ENCODE assay signal across 8 mouse cellular contexts in the genomic region with DNA sequence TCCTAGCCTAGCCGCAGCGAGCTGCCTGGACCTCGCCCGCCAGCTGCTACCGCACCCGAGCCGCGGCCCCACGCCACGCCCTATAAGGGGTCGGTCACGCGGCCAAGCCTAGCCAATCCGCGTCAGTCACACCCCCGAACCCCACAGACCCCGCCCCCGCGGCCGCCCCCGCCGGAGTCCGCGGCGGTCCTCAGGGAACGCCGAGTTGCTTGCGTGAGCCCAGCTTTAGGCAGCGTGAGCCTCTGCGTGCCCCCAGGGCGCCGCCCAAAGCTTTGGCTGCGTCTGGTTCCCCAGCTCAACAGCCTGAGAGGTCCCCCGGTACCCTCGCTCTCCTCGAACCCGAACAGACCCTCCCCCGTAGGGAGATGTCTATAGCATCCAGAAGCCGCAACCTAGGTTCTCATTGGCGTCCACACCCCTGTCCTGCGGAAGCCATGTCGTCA. TPM values are rescaled to one million over a fixed set of nuclear protein-coding genes. Genes with fewer than 3 reads are reported as not detected.
DNase-seq lines count a peak whose midpoint lies in the region; ATAC-seq lines count a peak whose summit lies in the region.
"Had no signal": no experiment of that assay in that cellular context is flagged by ENCODE, and none has a peak within 500 bp of the region (broad histone marks: within the 10 kb centered on the region; RNA-seq: fewer than 3 reads in every experiment).

A gene (minus strand): TSS at position 38 of the 443 bp plus-strand sequence.

- H3K9ac ChIP-seq in forebrain, embryonic 16.5 days (replicated peaks; ENCODE audit: low read depth, low read length) = peak within 1 kb of the TSS; percentile 81
- peak within 1 kb of the TSS; percentile 76 for H3K9ac ChIP-seq in hindbrain, embryonic 12.5 days
- peak within 1 kb of the TSS; percentile 60 for H3K9ac ChIP-seq in midbrain, embryonic 11.5 days (ENCODE audit: low read length)

- H3K27me3 ChIP-seq in forebrain, embryonic 16.5 days (replicated peaks; ENCODE audit: control insufficient read depth, insufficient read depth, low read length) = no peaks in the 10 kb centered on the region; the same call in 1 of the 2 replicates
- peaks cover 23% of the 10 kb centered on the region for H3K27me3 ChIP-seq in hindbrain, embryonic 12.5 days
- H3K27me3 ChIP-seq in midbrain, embryonic 11.5 days (ENCODE audit: control insufficient read depth, insufficient read depth, low read length) = peaks cover 21% of the 10 kb centered on the region

- peaks cover 14% of the 10 kb centered on the region for H3K4me1 ChIP-seq in forebrain, embryonic 16.5 days (replicated peaks; ENCODE audit: control insufficient read depth, insufficient read depth, low read length)
- peaks cover 16% of the 10 kb centered on the region for H3K4me1 ChIP-seq in hindbrain, embryonic 12.5 days
- H3K4me1 ChIP-seq in midbrain, embryonic 11.5 days (ENCODE audit: control insufficient read depth, insufficient read depth, low read length) = peaks cover 9% of the 10 kb centered on the region; the same call in 1 of the 2 replicates

- no peaks in the 10 kb centered on the region for H3K36me3 ChIP-seq in forebrain, embryonic 16.5 days (ENCODE audit: control insufficient read depth, insufficient read depth)
- no peaks in the 10 kb centered on the region for H3K36me3 ChIP-seq in hindbrain, embryonic 12.5 days
- no peaks in the 10 kb centered on the region for H3K36me3 ChIP-seq in midbrain, embryonic 11.5 days (ENCODE audit: control insufficient read depth, insufficient read depth, low read length)

- WGBS in forebrain, embryonic 16.5 days = 0% methylated on average over 40 of the region's 42 CpGs
- under 1% methylated on average over 42 of the region's 42 CpGs for WGBS in hindbrain, embryonic 12.5 days
- WGBS in midbrain, embryonic 11.5 days = 1% methylated on average over 38 of the region's 42 CpGs

- peak within 1 kb of the TSS; percentile 97 for H3K4me2 ChIP-seq in forebrain, embryonic 16.5 days (ENCODE audit: low read length)
- peak within 1 kb of the TSS; percentile 98 for H3K4me2 ChIP-seq in hindbrain, embryonic 12.5 days (replicated peaks)
- H3K4me2 ChIP-seq in midbrain, embryonic 11.5 days = peak within 1 kb of the TSS; percentile 96

- no peaks in the 10 kb centered on the region for H3K9me3 ChIP-seq in forebrain, embryonic 16.5 days (ENCODE audit: control insufficient read depth, low read length)
- no peaks in the 10 kb centered on the region for H3K9me3 ChIP-seq in hindbrain, embryonic 12.5 days (replicated peaks)
- no peaks in the 10 kb centered on the region for H3K9me3 ChIP-seq in midbrain, embryonic 11.5 days (ENCODE audit: control insufficient read depth, low read length)

- intact Hi-C loops in left cerebral cortex, postnatal 14 days (cut with DNase I) = no loop called here

- peak; percentile 67 for DNase-seq in adrenal gland, adult 2 months
- peak; percentile 92 for DNase-seq in cerebellum, adult 11-12 months
- DNase-seq in left cerebral cortex, postnatal 14 days (ENCODE audit: low spot score in 2 of 2) = peak; percentile 93 to 94
- DNase-seq in midbrain, embryonic 11.5 days (ENCODE audit: low spot score, missing footprints) = peak; percentile 97
- DNase-seq in spleen, postnatal 36 days (ENCODE audit: low spot score in 2 of 2) = peak; percentile 34 to 48

- H3K4me3 ChIP-seq in forebrain, embryonic 16.5 days (replicated peaks; ENCODE audit: low read length) = peak within 1 kb of the TSS; percentile 91
- H3K4me3 ChIP-seq in hindbrain, embryonic 12.5 days = peak within 1 kb of the TSS; percentile 79
- H3K4me3 ChIP-seq in midbrain, embryonic 11.5 days (ENCODE audit: low read depth, low read length) = peak within 1 kb of the TSS; percentile 64

- peak within 1 kb of the TSS; percentile 71 for H3K27ac ChIP-seq in forebrain, embryonic 16.5 days (ENCODE audit: low read length)
- peak within 1 kb of the TSS; percentile 83 for H3K27ac ChIP-seq in hindbrain, embryonic 12.5 days
- no peak within 1 kb of the TSS for H3K27ac ChIP-seq in midbrain, embryonic 11.5 days (ENCODE audit: low read depth, low read length)
- H3K27ac ChIP-seq: macrophage had no signal

- ATAC-seq in forebrain, embryonic 16.5 days = peak; percentile 90
- peak; percentile 95 for ATAC-seq in hindbrain, embryonic 12.5 days (ENCODE audit: low FRiP score)
- ATAC-seq in midbrain, embryonic 11.5 days (ENCODE audit: low FRiP score) = peak; percentile 97

RNA-seq across cellular contexts. Expression of the gene that starts here (rescaled TPM):
- total RNA-seq in adrenal gland, adult 2 months (2021) = 1 to 10 TPM; 2.0 to 2.5 TPM
- 8.1 and 10.4 TPM in 2 replicates for polyA plus RNA-seq in adrenal gland, adult 2 months (2012; rRNA removed)
- 8.7 and 10.1 TPM in 2 replicates for polyA plus RNA-seq in forebrain, embryonic 16.5 days (2015; fragmentation: Nextera tagmentation; extraction: Ambion mirVana)
- 5.6 and 6.6 TPM in 2 replicates for polyA plus RNA-seq in hindbrain, embryonic 12.5 days (2016; fragmentation: Nextera tagmentation; extraction: Ambion mirVana)
- total RNA-seq in left cerebral cortex, postnatal 14 days (2021) = 100 to 1,000 TPM; 108 to 125 TPM
- 1.2 and 1.7 TPM in 2 replicates for polyA plus RNA-seq in midbrain, embryonic 11.5 days (2014; fragmentation: Nextera tagmentation; extraction: Ambion mirVana)

Comparison
In these comparisons a context has a peak if more than half of its experiments do, and no peak if none do; other contexts are left out.
1. RNA of the gene that starts here (total RNA-seq): 108 to 125 TPM in left cerebral cortex, postnatal 14 days; 2.0 to 2.5 TPM in adrenal gland, adult 2 months; every median in the first group is over 10 times any median in the second.
2. DNase-seq: peak in every context shown above with its lines; median percentile 97 in midbrain, embryonic 11.5 days; 94 in left cerebral cortex, postnatal 14 days; 92 in cerebellum, adult 11-12 months; 67 in adrenal gland, adult 2 months; 41 in spleen, postnatal 36 days.
3. Peak in every context shown above with its lines, with median percentiles within 50 percentile points of each other: ATAC-seq, H3K4me2 ChIP-seq, H3K4me3 ChIP-seq and H3K9ac ChIP-seq.